Mouse (Mus musculus): ENCODE results near the gene 1700025G04Rik.

Gene 1700025G04Rik

DNA sequence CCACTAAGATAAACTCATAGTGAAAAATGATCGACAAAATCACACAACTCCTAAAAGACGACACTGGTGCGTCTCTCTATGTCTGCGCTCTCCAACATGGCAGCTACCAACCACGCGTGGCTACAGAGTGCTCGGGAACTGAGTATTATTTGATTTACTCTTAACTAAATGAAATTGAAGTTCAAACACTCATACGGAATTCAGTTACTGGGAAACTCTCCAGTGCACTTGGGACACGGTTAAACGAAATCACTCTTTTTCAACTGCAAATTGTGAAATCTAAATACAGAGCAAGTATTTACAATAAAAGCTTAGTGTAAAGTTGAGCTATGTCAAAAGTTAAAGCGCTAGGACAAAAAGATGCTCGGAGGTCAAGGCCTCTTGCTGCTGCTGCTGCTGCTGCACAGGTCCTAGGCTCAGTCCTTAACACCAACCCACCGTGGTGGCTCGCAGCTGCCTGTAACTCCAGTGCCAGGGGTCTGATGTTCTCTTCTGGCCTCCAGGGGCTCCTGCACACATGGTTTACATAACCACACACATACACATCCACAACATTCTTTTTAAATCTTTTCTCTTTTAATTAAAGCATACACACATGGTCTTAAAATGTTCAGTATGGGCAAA, 13.6 kb downstream of the 1700025G04Rik start:
- DNase-seq (ENCODE audit: low read depth, low spot score): no peak

DNA sequence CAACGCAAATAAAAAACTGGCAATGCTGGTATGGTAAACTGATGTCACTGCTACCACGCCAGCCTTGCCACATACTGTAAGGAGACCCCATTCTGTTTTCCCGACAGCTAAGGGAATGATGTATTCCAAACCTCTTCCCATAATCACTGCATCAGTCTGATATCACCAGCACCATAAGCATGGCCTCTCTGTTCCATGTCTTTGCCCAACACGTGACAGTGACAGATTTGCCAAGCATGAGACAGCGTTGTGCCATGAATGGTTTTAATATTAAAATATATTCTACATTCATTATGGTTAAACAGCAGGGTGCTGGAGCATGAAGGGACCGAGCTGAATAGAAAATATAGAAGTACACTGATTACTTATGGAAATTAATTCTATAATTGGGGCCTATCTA, 14.2 kb downstream of the 1700025G04Rik start:
- no peak for DNase-seq (ENCODE audit: low read depth, low spot score)

DNA sequence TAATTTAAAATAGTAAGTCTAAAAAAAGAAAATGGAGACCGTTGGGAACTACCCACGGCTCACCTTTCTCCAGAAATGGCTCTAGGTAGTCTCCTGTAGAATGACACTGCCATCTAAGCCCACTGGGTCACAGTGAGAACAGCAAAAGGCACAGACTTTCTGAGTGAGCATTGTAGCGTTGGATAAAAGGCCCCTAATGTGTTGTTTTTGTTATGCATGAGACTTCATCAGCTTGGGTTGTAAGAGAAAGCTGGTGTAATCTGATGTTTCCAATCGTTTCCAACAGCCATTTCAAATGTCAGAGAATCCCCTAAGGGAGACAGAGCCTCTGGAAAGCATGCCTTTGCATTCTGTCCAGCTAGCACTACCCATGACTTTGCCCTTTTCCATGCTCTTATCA, 19.5 kb downstream of the 1700025G04Rik start:
- DNase-seq (ENCODE audit: low read depth, low spot score): no peak

DNA sequence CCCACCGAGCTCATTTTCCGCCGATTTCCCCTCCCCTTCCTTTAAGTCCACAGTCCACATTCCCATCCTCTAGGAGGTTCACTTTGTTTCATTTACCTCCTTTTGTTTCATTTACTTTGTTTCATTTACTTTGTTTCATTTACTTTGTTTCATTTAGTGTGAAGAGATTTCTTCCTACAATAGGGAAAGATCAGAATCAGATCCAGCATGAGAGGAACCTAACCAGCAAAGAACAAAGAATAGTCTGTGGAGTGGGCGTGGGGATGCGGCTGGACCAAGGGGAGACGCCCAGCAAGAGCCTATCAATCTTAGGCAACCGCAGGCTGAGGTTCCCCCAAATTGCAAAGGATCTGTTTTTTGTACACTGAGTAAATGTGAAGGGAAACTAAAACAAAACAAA, 20.2 kb downstream of the 1700025G04Rik start:
- DNase-seq (ENCODE audit: low read depth, low spot score): no peak

DNA sequence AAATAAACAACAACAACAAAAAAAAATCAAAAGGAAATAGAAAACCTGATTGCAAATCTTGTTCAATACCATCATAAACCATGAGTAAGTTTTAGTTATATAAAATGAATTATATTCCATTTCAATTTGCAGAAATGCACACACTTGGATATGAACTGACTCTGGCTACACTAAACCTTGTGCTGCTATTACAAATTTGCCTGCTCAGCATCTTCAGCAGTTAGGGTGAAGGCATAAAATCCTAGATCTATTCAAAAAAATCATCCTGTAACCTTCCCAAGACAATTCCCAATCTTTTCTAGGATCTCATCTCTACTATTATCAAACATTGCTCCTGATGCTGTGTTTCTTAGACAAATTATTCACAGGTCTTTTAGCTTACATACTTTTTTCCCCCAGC, 22.0 kb downstream of the 1700025G04Rik start:
- DNase-seq (ENCODE audit: low read depth, low spot score): no peak

- DNase-seq (ENCODE audit: low read depth, low spot score): no peak
Observed at GRCm38 (mm10) chr1:152065527-152065926, 24.4 kb downstream of the 1700025G04Rik start.

- DNase-seq (ENCODE audit: low read depth, low spot score): no peak
Observed at GRCm38 (mm10) chr1:152063357-152064145, 26.4 kb downstream of the 1700025G04Rik start.

- DNase-seq (ENCODE audit: low read depth, low spot score): no peak
Observed at GRCm38 (mm10) chr1:152061745-152062144, 28.2 kb downstream of the 1700025G04Rik start.

DNA sequence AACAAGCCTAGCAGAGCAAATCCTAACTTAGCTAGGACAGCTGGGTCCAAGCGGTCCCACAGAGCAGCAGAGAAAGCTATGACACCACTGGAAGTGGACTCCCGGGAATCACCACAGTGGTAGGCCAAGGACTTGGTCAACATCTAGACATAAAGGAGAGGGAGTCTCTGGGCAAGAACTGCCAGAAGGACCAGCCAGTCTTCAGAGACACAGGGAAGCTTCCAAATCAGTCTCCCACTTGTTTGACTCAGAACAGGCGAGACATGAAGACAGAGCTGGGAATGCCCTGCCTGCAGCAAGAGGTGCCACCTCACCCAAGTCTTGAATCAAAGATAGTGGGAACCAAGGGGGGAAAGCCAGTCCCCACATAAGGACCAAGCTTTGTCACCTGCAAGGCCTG, 29.7 kb downstream of the 1700025G04Rik start:
- DNase-seq (ENCODE audit: low read depth, low spot score): no peak

GRCm38 (mm10) chr1:152058776-152059175, 31.1 kb downstream of the 1700025G04Rik start:
- no peak for DNase-seq (ENCODE audit: low read depth, low spot score)

DNA sequence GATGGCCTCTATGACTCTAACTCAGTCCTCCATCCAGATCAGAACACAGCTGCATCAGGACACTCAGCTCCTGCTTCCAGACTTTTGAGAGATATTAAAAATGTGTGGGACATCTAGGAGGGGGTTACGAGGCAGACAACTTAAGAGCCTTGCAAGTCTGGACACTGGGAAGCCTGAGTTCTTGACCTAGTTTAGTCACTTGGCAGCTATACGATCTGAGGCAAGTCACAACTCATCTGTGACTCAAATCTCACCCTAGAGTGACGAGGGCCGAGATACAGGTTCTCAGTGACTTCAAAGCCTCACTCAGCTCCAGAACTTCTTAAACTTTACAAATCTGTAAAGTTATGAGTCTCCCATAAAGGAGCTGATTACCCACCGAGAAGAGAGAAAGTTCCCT, 36.8 kb downstream of the 1700025G04Rik start:
- no peak for DNase-seq (ENCODE audit: low read depth, low spot score)

DNA sequence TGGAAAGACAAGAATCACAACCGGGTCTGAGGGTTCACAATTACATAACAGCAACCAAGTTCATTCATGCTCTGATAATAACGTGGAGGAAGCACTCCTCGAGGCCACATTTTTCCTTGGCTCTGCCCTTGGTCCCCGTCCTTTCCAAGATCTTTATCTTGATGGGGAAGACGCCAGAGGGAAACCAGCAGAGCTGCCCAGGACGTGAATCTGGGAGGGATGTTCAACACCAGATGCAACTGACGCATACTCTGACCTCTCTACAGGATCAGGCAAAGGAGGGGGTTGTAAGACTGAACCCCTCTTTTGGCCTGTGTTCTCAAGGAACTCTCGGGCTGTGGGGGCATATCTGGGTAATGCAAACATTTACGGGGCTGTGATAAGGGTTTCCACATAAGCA, 38.1 kb downstream of the 1700025G04Rik start:
- DNase-seq (ENCODE audit: low read depth, low spot score): no peak

GRCm38 (mm10) chr1:152050037-152050436, 39.9 kb downstream of the 1700025G04Rik start:
- no peak for DNase-seq (ENCODE audit: low read depth, low spot score)

- DNase-seq (ENCODE audit: low read depth, low spot score): no peak
Observed at GRCm38 (mm10) chr1:152048291-152048690, 41.6 kb downstream of the 1700025G04Rik start.

GRCm38 (mm10) chr1:152047416-152047815, 42.5 kb downstream of the 1700025G04Rik start:
- no peak for DNase-seq (ENCODE audit: low read depth, low spot score)

GRCm38 (mm10) chr1:152043453-152043852, 46.5 kb downstream of the 1700025G04Rik start:
- DNase-seq (ENCODE audit: low read depth, low spot score): no peak

- no peak for DNase-seq (ENCODE audit: low read depth, low spot score)
Observed at GRCm38 (mm10) chr1:152042409-152042808, 47.5 kb downstream of the 1700025G04Rik start.

DNA sequence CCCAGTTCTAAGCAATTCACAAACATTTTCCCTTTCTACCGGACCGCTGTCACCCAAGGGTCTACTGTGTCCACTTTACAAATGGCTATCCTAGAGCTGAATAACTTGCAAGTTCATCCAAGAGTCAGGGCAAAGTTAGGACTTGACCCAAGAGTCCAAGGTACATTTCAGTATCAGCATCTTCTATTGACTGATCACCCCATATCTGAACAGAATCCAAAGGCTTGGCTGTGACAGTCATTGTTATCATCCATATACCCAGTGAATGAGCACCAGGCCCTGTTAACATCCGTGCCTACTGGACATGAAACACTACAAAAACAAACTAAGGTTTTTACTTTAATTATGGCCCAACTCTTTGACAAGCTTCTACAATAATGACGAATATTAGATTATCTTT, 48.9 kb downstream of the 1700025G04Rik start:
- DNase-seq (ENCODE audit: low read depth, low spot score): no peak

GRCm38 (mm10) chr1:152040053-152040452, 49.9 kb downstream of the 1700025G04Rik start:
- DNase-seq (ENCODE audit: low read depth, low spot score): no peak

DNA sequence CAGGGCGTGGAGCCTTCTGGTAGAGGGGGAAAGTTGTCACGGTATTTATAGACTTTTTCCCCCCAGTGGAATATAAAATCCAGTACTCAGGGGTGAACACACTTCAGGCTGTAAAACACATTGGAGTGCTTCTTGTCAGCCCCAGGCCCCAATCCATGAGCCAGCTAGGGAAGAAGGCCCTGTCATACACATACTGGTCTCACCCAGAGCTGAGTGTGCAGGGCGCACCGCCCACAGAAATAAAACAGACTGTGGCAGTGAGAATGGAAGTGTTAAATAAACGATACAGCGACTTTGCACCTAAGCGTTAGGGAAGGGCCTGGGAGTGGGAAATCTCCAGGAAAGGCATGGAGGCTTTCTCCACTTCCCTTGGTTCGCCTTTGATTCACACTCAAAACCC, 50.3 kb downstream of the 1700025G04Rik start:
- DNase-seq (ENCODE audit: low read depth, low spot score): no peak

GRCm38 (mm10) chr1:152038086-152038485, 51.8 kb downstream of the 1700025G04Rik start:
- no peak for DNase-seq (ENCODE audit: low read depth, low spot score)

DNA sequence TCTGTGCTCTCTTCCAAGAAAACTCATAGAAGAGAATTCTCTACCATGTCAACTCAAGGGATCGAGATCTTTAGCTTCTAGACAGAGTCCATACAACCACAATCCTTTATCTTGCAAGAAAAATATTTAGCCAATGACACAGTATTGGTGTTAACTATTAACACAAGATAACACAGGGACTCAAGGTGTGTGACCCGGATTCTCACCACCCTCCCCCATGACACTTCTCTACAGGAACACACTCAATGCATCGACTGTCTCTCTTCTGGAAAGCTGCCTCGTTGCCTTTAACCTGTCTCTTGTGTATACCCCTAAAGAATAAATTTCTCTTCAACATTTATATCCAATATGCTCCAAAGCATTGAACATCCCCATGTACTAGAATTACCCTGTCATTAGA, 52.3 kb downstream of the 1700025G04Rik start:
- no peak for DNase-seq (ENCODE audit: low read depth, low spot score)

GRCm38 (mm10) chr1:152034766-152035165, 55.2 kb downstream of the 1700025G04Rik start:
- DNase-seq (ENCODE audit: low read depth, low spot score): no peak

Data from c-Kit-negative CD71-positive TER-119-positive erythroid progenitor cells, embryonic 14.5 days (primary cell).